Mouse (Mus musculus) midbrain, embryonic 14.5 days (tissue): Measurements from ENCODE around the gene Elovl7. TPM values are rescaled to one million over a fixed set of nuclear protein-coding genes. Genes with fewer than 3 reads are reported as not detected.

Experiments used
- ATAC-seq: fragments of 200-750 bp; cut with Nextera tagmentation; 2 replicates; pipeline ENCODE4 v1.8.0; 2017; ENCODE audit warnings: moderate number of reproducible peaks, moderate library complexity; ENCODE audit not compliant: low FRiP score, low TSS enrichment
- DNase-seq: peaks from one replicate; pipeline ENCODE4 v3.0.0-alpha.2; 2015
- H3K27ac ChIP-seq: fragments of 300-500 bp; sonication (generic); replicated peaks from 2 replicates; pipeline ENCODE4 v1.5.1; 2014; ENCODE audit warnings: mild to moderate bottlenecking, low read depth, low read length, moderate library complexity
- H3K27me3 ChIP-seq: fragments of 300-500 bp; sonication (generic); 2 replicates; pipeline ENCODE4 v1.6.1; 2014; ENCODE audit warnings: low read length, control low read depth, mixed read lengths; ENCODE audit not compliant: control insufficient read depth, insufficient read depth
- H3K36me3 ChIP-seq: fragments of 300-500 bp; sonication (generic); 2 replicates; pipeline ENCODE4 v1.6.1; 2014; ENCODE audit warnings: low read length, control low read depth; ENCODE audit not compliant: control insufficient read depth, insufficient read depth
- H3K4me1 ChIP-seq: fragments of 300-500 bp; sonication (generic); 2 replicates; pipeline ENCODE4 v1.6.1; 2014; ENCODE audit warnings: mild to moderate bottlenecking, antibody characterized with exemption, low read length, control low read depth; ENCODE audit not compliant: control insufficient read depth, insufficient read depth
- H3K4me2 ChIP-seq: fragments of 300-500 bp; sonication (generic); 2 replicates; pipeline ENCODE4 v1.6.1; 2014; ENCODE audit warnings: mild to moderate bottlenecking, low read length, moderate library complexity
- H3K4me3 ChIP-seq: fragments of 300-500 bp; sonication (generic); replicated peaks from 2 replicates; pipeline ENCODE4 v1.5.1; 2014; ENCODE audit warnings: low read depth, low read length
- H3K9ac ChIP-seq: fragments of 300-500 bp; sonication (generic); replicated peaks from 2 replicates; pipeline ENCODE4 v1.6.1; 2014; ENCODE audit warnings: mild to moderate bottlenecking, low read length, moderate library complexity
- H3K9me3 ChIP-seq: fragments of 300-500 bp; sonication (generic); 2 replicates; pipeline ENCODE4 v1.6.1; 2016; ENCODE audit warnings: low read length, control low read depth, mixed read lengths; ENCODE audit not compliant: control insufficient read depth
- WGBS: fragments of 180-500 bp; shearing (Covaris S2); extraction: QIAGEN DNeasy Blood & Tissue Kit; methylation state at CpG from one replicate; pipeline ENCODE4 v1.1.7; 2014; 5-methylcytosine and 5-hydroxymethylcytosine counted together
- polyA plus RNA-seq: library from polyadenylated mRNA; unstranded; fragments of >200 nt; fragmentation: Nextera tagmentation; extraction: Ambion mirVana; gene quantifications from 2 replicates; pipeline ENCODE4 v1.2.1, GENCODE M21; 2014

Elovl7 gene
- 1.1 and 1.5 TPM in 2 replicates for polyA plus RNA-seq

DNA sequence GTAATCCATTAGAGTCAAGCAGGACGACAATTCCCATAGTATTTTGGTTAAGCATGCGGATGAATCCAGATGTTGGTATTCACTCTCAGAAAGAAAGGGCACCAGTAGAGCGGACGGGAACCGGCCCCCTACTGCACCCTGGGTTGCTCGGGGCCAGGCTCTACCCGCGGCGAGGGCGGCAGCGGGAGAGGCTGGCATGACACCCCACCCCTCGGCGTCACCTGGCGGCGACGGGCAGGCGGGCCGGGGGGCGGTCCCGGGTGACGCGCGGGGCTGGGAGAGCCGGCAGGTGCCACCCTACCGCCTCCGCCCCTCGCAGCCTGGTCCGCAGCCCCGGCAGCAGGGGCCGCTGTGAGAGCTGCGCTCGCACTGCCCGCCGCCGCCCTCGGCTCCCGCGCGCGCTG lies at the start of gene Elovl7:
TSS of gene Elovl7 (plus strand) at position 324 of the 404 bp plus-strand sequence.
- Histone ChIP-seq H3K9ac (peak within 1 kb of the TSS; percentile 59), H3K4me3 (peak within 1 kb of the TSS; percentile 77), H3K4me1 (peaks cover 6% of the 10 kb centered on the region; the same call in 1 of the 2 replicates), H3K4me2 (peak within 1 kb of the TSS; percentile 100), H3K9me3 (no peaks in the 10 kb centered on the region), H3K36me3 (no peaks in the 10 kb centered on the region), H3K27ac (no peak within 1 kb of the TSS), H3K27me3 (peaks cover 21% of the 10 kb centered on the region)
- under 1% methylated on average over 40 of the region's 40 CpGs for WGBS
- DNase-seq = peak; percentile 81
- ATAC-seq = peak; percentile 88

DNA sequence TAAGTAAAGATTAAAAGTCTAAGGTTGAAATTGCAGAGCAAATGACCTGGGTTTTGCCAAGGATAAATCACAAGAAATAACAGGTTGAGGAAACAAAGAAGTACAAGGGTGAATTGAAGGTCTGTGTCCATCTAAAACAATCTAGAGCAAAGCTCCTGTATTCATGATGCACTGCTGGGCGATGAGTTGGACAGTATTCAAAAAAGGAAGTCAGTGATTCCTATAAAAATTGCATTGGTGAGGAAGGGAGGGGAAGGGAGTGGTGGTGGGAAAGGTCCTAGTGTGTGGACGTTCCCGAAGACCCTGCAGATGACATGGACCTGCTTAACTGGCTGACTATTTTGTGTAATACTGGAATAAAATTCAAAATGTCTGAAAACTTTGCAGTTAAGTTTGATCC lies 49.6 kb upstream of the Elovl7 start:
- no peak for ATAC-seq
- Histone ChIP-seq H3K27ac (no peak overlapping the region), H3K4me1 (peaks cover 3% of the 10 kb centered on the region; the same call in 1 of the 2 replicates), H3K9ac (no peak overlapping the region), H3K27me3 (no peaks in the 10 kb centered on the region), H3K4me2 (no peak overlapping the region), H3K36me3 (peaks cover 16% of the 10 kb centered on the region; the same call in 1 of the 2 replicates), H3K9me3 (no peaks in the 10 kb centered on the region), H3K4me3 (no peak overlapping the region)
- DNase-seq = no peak
- 92% methylated on average over 3 of the region's 3 CpGs for WGBS

DNA sequence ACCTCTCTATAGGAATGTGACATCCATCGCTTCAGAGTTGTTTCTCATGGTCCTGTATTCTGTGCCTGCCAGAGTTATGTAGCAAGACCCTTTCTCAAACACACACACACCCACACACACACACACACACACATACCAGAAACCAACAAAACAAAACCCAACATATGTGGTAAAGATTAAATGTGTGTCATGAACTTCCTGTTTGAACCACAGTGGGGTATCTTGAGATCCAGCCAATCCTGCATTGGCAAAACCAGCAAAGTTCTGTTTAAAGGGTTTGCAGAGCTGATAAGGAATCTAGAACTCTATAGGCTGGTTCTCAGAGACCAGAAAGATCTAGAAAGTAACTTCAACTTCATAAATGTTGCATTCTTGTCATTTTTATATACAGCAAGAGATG lies 44.2 kb upstream of the Elovl7 start:
- Histone ChIP-seq H3K36me3 (peaks cover 43% of the 10 kb centered on the region), H3K9ac (no peak overlapping the region), H3K27me3 (no peaks in the 10 kb centered on the region), H3K9me3 (no peaks in the 10 kb centered on the region), H3K4me3 (no peak overlapping the region), H3K4me1 (no peaks in the 10 kb centered on the region), H3K4me2 (no peak overlapping the region), H3K27ac (no peak overlapping the region)
- ATAC-seq = no peak
- DNase-seq = no peak
- 95% methylated on average over 1 of the region's 1 CpGs for WGBS

- WGBS = 94% methylated on average over 8 of the region's 8 CpGs
- ATAC-seq = no peak
- Histone ChIP-seq H3K27me3 (no peaks in the 10 kb centered on the region), H3K4me1 (no peaks in the 10 kb centered on the region), H3K9ac (no peak overlapping the region), H3K36me3 (peaks cover 48% of the 10 kb centered on the region), H3K4me3 (no peak overlapping the region), H3K9me3 (no peaks in the 10 kb centered on the region), H3K4me2 (no peak overlapping the region), H3K27ac (no peak overlapping the region)
- DNase-seq = no peak
Observed at GRCm38 (mm10) chr13:108170511-108170910, 43.7 kb upstream of the Elovl7 start.

- Histone ChIP-seq H3K27ac (no peak overlapping the region), H3K4me1 (no peaks in the 10 kb centered on the region), H3K4me2 (no peak overlapping the region), H3K9ac (no peak overlapping the region), H3K27me3 (no peaks in the 10 kb centered on the region), H3K36me3 (peaks cover 68% of the 10 kb centered on the region), H3K9me3 (no peaks in the 10 kb centered on the region), H3K4me3 (no peak overlapping the region)
- 84% methylated on average over 8 of the region's 8 CpGs for WGBS
- ATAC-seq (no peak), DNase-seq (no peak)
Observed at GRCm38 (mm10) chr13:108179618-108180017, 34.6 kb upstream of the Elovl7 start.

GRCm38 (mm10) chr13:108180821-108181220 lies 33.4 kb upstream of the Elovl7 start:
- DNase-seq (no peak), ATAC-seq (no peak)
- no peak overlapping the region for H3K4me3 ChIP-seq
- H3K4me2 ChIP-seq = no peak overlapping the region
- 90% methylated on average over 5 of the region's 5 CpGs for WGBS
- no peaks in the 10 kb centered on the region for H3K9me3 ChIP-seq
- H3K27me3 ChIP-seq = no peaks in the 10 kb centered on the region
- H3K9ac ChIP-seq = no peak overlapping the region
- H3K27ac ChIP-seq = no peak overlapping the region
- H3K4me1 ChIP-seq = no peaks in the 10 kb centered on the region
- peaks cover 70% of the 10 kb centered on the region for H3K36me3 ChIP-seq

DNA sequence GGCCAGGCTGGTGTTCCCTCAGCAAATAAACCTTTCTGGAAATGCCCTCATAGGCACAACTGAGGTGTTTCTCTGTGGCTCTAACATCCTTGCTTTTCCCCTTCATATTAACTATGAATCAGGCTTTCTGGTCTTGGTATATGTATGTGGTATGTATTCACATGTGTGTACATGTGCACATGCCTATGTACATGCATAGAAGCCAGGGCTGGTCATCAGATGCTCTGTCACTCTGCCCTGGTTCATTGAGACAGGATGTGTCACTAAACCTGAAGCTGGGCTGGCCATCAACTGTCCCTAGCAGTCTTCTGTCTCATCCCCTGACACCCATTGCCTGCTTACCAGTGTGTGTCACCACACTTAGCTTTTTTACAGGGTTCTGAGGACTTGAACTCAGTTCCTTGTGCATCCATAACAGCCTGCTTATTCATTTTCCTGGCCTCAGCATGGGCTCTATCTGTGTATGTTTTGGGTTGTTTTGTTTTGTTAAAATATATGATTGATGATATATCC lies 29.4 kb upstream of the Elovl7 start:
- no peaks in the 10 kb centered on the region for H3K4me1 ChIP-seq
- H3K4me2 ChIP-seq = no peak overlapping the region
- DNase-seq = no peak
- no peak overlapping the region for H3K4me3 ChIP-seq
- no peak for ATAC-seq
- peaks cover 52% of the 10 kb centered on the region for H3K36me3 ChIP-seq
- H3K9me3 ChIP-seq = no peaks in the 10 kb centered on the region
- H3K9ac ChIP-seq = no peak overlapping the region
- H3K27me3 ChIP-seq = no peaks in the 10 kb centered on the region
- no peak overlapping the region for H3K27ac ChIP-seq

DNA sequence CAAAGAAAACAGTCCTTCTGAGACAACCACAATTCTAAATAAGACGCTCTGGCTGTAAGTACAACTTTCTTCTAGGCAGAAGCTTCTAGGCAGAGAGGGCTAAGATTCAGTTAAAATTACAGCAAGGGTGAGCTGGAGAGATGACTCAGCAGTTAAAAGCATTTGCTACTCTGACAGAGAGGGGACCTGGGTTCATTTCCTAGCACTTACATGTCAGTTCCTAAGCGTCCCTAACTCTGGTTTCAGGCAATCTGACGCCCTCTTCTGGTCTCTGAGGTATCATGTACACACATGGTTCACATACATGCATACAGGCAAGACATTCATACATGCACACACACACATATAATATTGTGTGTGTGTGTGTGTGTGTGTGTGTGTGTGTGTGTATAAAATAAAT lies 28.7 kb upstream of the Elovl7 start:
- Histone ChIP-seq H3K36me3 (peaks cover 49% of the 10 kb centered on the region), H3K9ac (no peak overlapping the region), H3K4me3 (no peak overlapping the region), H3K27ac (no peak overlapping the region), H3K4me1 (no peaks in the 10 kb centered on the region), H3K4me2 (no peak overlapping the region), H3K27me3 (no peaks in the 10 kb centered on the region), H3K9me3 (no peaks in the 10 kb centered on the region)
- ATAC-seq (no peak), DNase-seq (no peak)
- 93% methylated on average over 3 of the region's 3 CpGs for WGBS

DNA sequence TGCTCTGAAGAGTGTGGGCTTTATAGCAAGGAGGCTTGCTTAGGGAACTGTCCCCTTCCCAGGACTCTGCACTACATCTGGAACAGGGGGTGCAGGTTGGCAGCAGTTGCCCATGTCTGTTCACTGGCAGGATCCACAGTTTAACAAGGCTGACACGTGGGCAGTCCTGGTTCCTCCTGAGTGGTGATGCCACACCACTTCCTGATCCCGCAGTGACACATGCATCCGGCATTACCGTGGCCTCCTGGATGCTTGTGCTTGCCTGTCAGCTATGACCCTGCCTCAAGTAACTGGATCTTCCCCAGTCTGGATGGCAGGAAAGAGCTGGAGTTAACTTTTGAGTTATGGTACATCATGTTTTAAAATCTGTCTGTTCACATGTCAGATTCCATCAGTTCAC lies 26.2 kb upstream of the Elovl7 start:
- Histone ChIP-seq H3K9ac (no peak overlapping the region), H3K36me3 (peaks cover 32% of the 10 kb centered on the region), H3K27ac (no peak overlapping the region), H3K9me3 (no peaks in the 10 kb centered on the region), H3K4me2 (no peak overlapping the region), H3K4me3 (no peak overlapping the region), H3K27me3 (no peaks in the 10 kb centered on the region), H3K4me1 (no peaks in the 10 kb centered on the region)
- DNase-seq = no peak
- no peak for ATAC-seq
- 93% methylated on average over 4 of the region's 4 CpGs for WGBS
